Mouse (Mus musculus) lung, adult 2 months (tissue): ENCODE results near the gene Fbxo44.

Experiments
- CTCF ChIP-seq: fragments of 200-500 bp; IDR thresholded peaks from 2 replicates; pipeline ENCODE4 v1.5.1; 2011; ENCODE audit warnings: mild to moderate bottlenecking, low read length, control low read depth; ENCODE audit not compliant: insufficient read depth
- POLR2A ChIP-seq: fragments of 200-500 bp; IDR thresholded peaks from 2 replicates; pipeline ENCODE4 v1.6.1; 2011; ENCODE audit warnings: low read depth, mild to moderate bottlenecking, control low read depth, low read length, borderline replicate concordance; ENCODE audit errors: extremely low read depth

GRCm38 (mm10) chr4:148192707-148193245 lies 32.5 kb upstream of the Fbxo44 start:
- TF ChIP-seq CTCF (no peak), POLR2A (no peak)
